Mouse (Mus musculus) stomach, embryonic 14.5 days (tissue): ENCODE data around the gene Telo2. TPM values are rescaled to one million over a fixed set of nuclear protein-coding genes. Genes with fewer than 3 reads are reported as not detected.

ENCODE experiments used
- ATAC-seq: fragments of 200-750 bp; cut with Nextera tagmentation; 2 replicates; pipeline ENCODE4 v1.8.0; 2017; ENCODE audit warnings: low read depth, moderate TSS enrichment; ENCODE audit not compliant: insufficient number of reproducible peaks, insufficient read depth, low FRiP score
- H3K27ac ChIP-seq: fragments of 300-500 bp; sonication (generic); 2 replicates; pipeline ENCODE4 v1.5.1; 2014; ENCODE audit warnings: mild to moderate bottlenecking, low read length, moderate library complexity, mixed read lengths
- H3K27me3 ChIP-seq: fragments of 300-500 bp; sonication (generic); 2 replicates; pipeline ENCODE4 v1.6.1; 2014; ENCODE audit warnings: low read length, control low read depth, mixed read lengths; ENCODE audit not compliant: control insufficient read depth, insufficient read depth
- H3K36me3 ChIP-seq: fragments of 300-500 bp; sonication (generic); 2 replicates; pipeline ENCODE4 v1.6.1; 2014; ENCODE audit warnings: mild to moderate bottlenecking, control low read depth, low read length, moderate library complexity, mixed read lengths; ENCODE audit not compliant: control insufficient read depth, insufficient read depth
- H3K4me1 ChIP-seq: fragments of 300-500 bp; sonication (generic); 2 replicates; pipeline ENCODE4 v1.6.1; 2014; ENCODE audit warnings: low read length, control low read depth, mixed read lengths; ENCODE audit not compliant: control insufficient read depth, insufficient read depth
- H3K4me2 ChIP-seq: fragments of 300-500 bp; sonication (generic); replicated peaks from 2 replicates; pipeline ENCODE4 v1.6.1; 2014; ENCODE audit warnings: low read depth, low read length, control low read depth
- H3K4me3 ChIP-seq: fragments of 300-500 bp; sonication (generic); 2 replicates; pipeline ENCODE4 v1.5.1; 2014; ENCODE audit warnings: low read depth, low read length, control low read depth
- H3K9ac ChIP-seq: fragments of 300-500 bp; sonication (generic); replicated peaks from 2 replicates; pipeline ENCODE4 v1.6.1; 2014; ENCODE audit warnings: low read depth, mild to moderate bottlenecking, control low read depth, low read length, moderate library complexity, mixed read lengths
- H3K9me3 ChIP-seq: fragments of 300-500 bp; sonication (generic); 2 replicates; pipeline ENCODE4 v1.6.1; 2016; ENCODE audit warnings: low read depth, low read length, control low read depth; ENCODE audit not compliant: control insufficient read depth
- WGBS: fragments of 180-500 bp; shearing (Covaris S2); extraction: QIAGEN DNeasy Blood & Tissue Kit; methylation state at CpG from one replicate; pipeline ENCODE4 v1.1.7; 2014; 5-methylcytosine and 5-hydroxymethylcytosine counted together
- polyA plus RNA-seq: library from polyadenylated mRNA; unstranded; fragments of >200 nt; fragmentation: Nextera tagmentation; extraction: Ambion mirVana; gene quantifications from 2 replicates; pipeline ENCODE4 v1.2.1, GENCODE M21; 2014

Telo2 gene
- polyA plus RNA-seq, 1 experiment from 2014 or later, result 38.2 TPM

- no peak overlapping the region for H3K9ac ChIP-seq
Measured at GRCm38 (mm10) chr17:25112423-25112810, 3.4 kb downstream of the Telo2 start.

GRCm38 (mm10) chr17:25111739-25112422 is 3.9 kb downstream of the Telo2 start:
- peaks cover 4% of the 10 kb centered on the region; the same call in 1 of the 2 replicates for H3K4me1 ChIP-seq

More at GRCm38 (mm10) chr17:25112423-25112810, 3.4 kb downstream of the Telo2 start:
- Histone ChIP-seq H3K27me3 (no peaks in the 10 kb centered on the region), H3K4me3 (no peak overlapping the region), H3K4me2 (no peak overlapping the region), H3K4me1 (peaks cover 4% of the 10 kb centered on the region; the same call in 1 of the 2 replicates), H3K36me3 (peaks cover 26% of the 10 kb centered on the region), H3K27ac (no peak overlapping the region), H3K9me3 (no peaks in the 10 kb centered on the region)
- ATAC-seq, result no peak
- 80% methylated on average over 3 of the region's 3 CpGs for WGBS

GRCm38 (mm10) chr17:25111220-25111619 is 4.5 kb downstream of the Telo2 start:
- WGBS, result 93% methylated on average over 5 of the region's 5 CpGs
- no peak for ATAC-seq
- H3K27ac ChIP-seq, result no peak overlapping the region
- no peak overlapping the region for H3K4me3 ChIP-seq
- peaks cover 4% of the 10 kb centered on the region; the same call in 1 of the 2 replicates for H3K4me1 ChIP-seq
- H3K9me3 ChIP-seq, result no peaks in the 10 kb centered on the region
- no peaks in the 10 kb centered on the region for H3K27me3 ChIP-seq
- no peak overlapping the region for H3K9ac ChIP-seq
- H3K36me3 ChIP-seq, result peaks cover 27% of the 10 kb centered on the region
- no peak overlapping the region for H3K4me2 ChIP-seq

More at GRCm38 (mm10) chr17:25111739-25112422, 3.9 kb downstream of the Telo2 start:
- Histone ChIP-seq H3K27me3 (no peaks in the 10 kb centered on the region), H3K27ac (no peak overlapping the region), H3K4me2 (no peak overlapping the region), H3K9ac (no peak overlapping the region), H3K36me3 (peaks cover 26% of the 10 kb centered on the region), H3K4me3 (no peak overlapping the region), H3K9me3 (no peaks in the 10 kb centered on the region)
- no peak for ATAC-seq
- 87% methylated on average over 8 of the region's 8 CpGs for WGBS

- Histone ChIP-seq H3K27ac (no peak overlapping the region), H3K27me3 (no peaks in the 10 kb centered on the region), H3K9me3 (no peaks in the 10 kb centered on the region), H3K9ac (no peak overlapping the region), H3K36me3 (peaks cover 33% of the 10 kb centered on the region), H3K4me2 (no peak overlapping the region), H3K4me3 (no peak overlapping the region), H3K4me1 (peaks cover 4% of the 10 kb centered on the region; the same call in 1 of the 2 replicates)
- WGBS, result 88% methylated on average over 6 of the region's 6 CpGs
- no peak for ATAC-seq
Measured at GRCm38 (mm10) chr17:25110590-25110989, 5.2 kb downstream of the Telo2 start.

DNA sequence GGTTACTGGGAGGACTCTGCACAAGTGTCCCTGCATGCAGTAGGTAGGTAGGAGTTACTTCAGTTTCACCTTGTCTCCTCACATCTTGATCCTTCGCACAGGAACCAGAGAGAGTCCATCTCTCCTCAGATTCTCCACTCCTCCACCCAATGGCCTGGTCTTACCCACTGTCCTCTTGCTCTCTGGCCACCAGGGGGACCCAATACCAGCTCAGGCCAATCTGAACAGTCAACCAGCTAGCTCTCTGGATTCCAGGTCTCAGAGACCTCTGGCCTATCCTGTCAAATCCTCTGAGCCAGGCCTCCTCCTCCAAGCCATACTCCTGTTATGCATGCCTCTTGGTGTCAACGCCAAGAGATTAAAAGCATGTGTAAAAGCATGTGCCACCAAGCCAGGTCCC is 6.2 kb downstream of the Telo2 start:
- Histone ChIP-seq H3K27me3 (no peaks in the 10 kb centered on the region), H3K4me1 (peaks cover under 1% of the 10 kb centered on the region; the same call in 1 of the 2 replicates), H3K4me2 (no peak overlapping the region), H3K27ac (no peak overlapping the region), H3K36me3 (peaks cover 41% of the 10 kb centered on the region), H3K9me3 (no peaks in the 10 kb centered on the region), H3K4me3 (no peak overlapping the region), H3K9ac (no peak overlapping the region)
- ATAC-seq, result no peak
- 79% methylated on average over 2 of the region's 2 CpGs for WGBS

- no peak overlapping the region for H3K27ac ChIP-seq
- H3K4me1 ChIP-seq, result no peaks in the 10 kb centered on the region
- no peak overlapping the region for H3K9ac ChIP-seq
- no peaks in the 10 kb centered on the region for H3K27me3 ChIP-seq
- H3K4me3 ChIP-seq, result no peak overlapping the region
- no peaks in the 10 kb centered on the region for H3K9me3 ChIP-seq
- no peak overlapping the region for H3K4me2 ChIP-seq
- H3K36me3 ChIP-seq, result peaks cover 48% of the 10 kb centered on the region
- no peak for ATAC-seq
- 75% methylated on average over 16 of the region's 16 CpGs for WGBS
Measured at GRCm38 (mm10) chr17:25107786-25108185, 8.0 kb downstream of the Telo2 start.

- H3K27ac ChIP-seq, result no peak overlapping the region
- H3K4me3 ChIP-seq, result no peak overlapping the region
- no peak for ATAC-seq
- H3K9ac ChIP-seq, result no peak overlapping the region
- no peaks in the 10 kb centered on the region for H3K9me3 ChIP-seq
- no peak overlapping the region for H3K4me2 ChIP-seq
- H3K27me3 ChIP-seq, result no peaks in the 10 kb centered on the region
- no peaks in the 10 kb centered on the region for H3K4me1 ChIP-seq
- H3K36me3 ChIP-seq, result peaks cover 72% of the 10 kb centered on the region
- WGBS, result 91% methylated on average over 11 of the region's 11 CpGs
Measured at GRCm38 (mm10) chr17:25101338-25101737, 14.4 kb downstream of the Telo2 start.

DNA sequence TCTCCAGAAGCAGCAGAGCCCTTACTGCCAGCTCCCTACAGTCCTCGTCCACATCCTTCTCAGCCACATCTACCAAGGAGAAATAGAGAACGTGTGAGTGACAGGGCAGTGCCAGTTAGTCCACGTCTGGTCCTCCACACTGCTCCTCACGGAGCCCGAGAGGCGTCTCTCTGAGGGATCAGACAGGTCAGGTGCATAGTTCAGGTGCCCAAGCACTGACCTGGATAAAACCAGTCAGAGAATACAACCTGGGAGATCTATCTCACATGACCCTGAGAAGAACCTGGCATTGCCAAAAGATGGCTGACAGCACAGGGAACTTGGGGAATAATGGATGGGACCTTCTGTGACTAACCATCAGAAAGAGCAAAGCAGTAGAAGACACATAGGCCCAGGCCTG is 15.7 kb downstream of the Telo2 start:
- H3K4me3 ChIP-seq, result no peak overlapping the region
- H3K27ac ChIP-seq, result no peak overlapping the region
- no peak for ATAC-seq
- H3K9ac ChIP-seq, result no peak overlapping the region
- H3K9me3 ChIP-seq, result no peaks in the 10 kb centered on the region
- no peak overlapping the region for H3K4me2 ChIP-seq
- H3K27me3 ChIP-seq, result no peaks in the 10 kb centered on the region
- WGBS, result 89% methylated on average over 6 of the region's 6 CpGs
- H3K36me3 ChIP-seq, result peaks cover 60% of the 10 kb centered on the region
- no peaks in the 10 kb centered on the region for H3K4me1 ChIP-seq

DNA sequence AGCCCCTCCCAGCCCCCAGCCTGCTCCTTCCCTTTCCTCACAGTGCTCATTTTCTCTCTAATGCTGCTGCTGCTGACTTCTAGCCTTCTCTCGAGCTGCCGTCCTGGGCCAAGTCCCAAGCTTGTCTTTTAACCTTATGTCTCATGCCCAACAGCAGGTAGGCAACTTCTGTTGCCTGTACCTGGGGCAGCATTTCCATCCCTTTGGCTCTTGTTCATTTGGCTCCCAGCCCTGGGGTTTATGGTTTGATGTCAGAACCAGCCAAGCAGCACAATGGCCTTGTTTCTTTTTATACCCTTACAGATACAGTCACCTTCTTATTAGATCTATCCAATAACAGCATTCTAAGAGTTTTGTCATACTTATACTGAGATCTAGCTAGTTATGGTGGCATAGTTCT is 19.5 kb downstream of the Telo2 start:
- Histone ChIP-seq H3K4me3 (no peak overlapping the region), H3K27me3 (no peaks in the 10 kb centered on the region), H3K9me3 (no peaks in the 10 kb centered on the region), H3K27ac (no peak overlapping the region), H3K4me2 (no peak overlapping the region), H3K9ac (no peak overlapping the region), H3K36me3 (peaks cover 41% of the 10 kb centered on the region), H3K4me1 (no peaks in the 10 kb centered on the region)
- 90% methylated on average over 2 of the region's 2 CpGs for WGBS
- no peak for ATAC-seq
